Mouse (Mus musculus) c-Kit-positive CD71-positive TER-119-positive erythroid progenitor cells, embryonic 14.5 days (primary cell): Measurements from ENCODE around the gene Ddah2.
A peak's percentile ranks its signal among the peaks of the same experiment; 100 is the strongest.

Source experiments
- DNase-seq: peaks from one replicate; pipeline ENCODE4 v3.0.0-alpha.2; 2013; ENCODE audit warnings: low spot score

Ddah2 gene

DNA sequence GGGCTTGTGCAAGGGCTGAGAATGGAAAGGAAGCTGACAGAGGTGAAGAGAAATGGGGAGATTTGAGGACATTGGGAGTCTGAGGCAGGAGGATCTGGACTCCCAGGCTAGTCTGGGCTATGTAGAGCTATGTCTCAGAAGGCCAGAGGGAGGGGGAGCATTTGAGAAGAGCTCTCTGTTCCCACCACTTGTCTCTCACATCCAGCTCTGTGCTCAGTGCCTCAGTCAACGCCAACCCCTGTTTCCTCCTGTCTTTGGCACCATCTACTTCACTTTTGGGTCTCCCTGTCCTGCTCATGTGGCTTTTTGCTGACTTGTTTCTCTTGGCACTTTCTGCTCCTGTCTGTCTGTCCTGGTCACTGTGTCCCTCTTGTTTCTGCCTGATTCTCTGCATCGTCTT lies 18.4 kb downstream of the Ddah2 start:
- DNase-seq: no peak

- DNase-seq: no peak
Measured at GRCm38 (mm10) chr17:35077786-35078233, 19.0 kb downstream of the Ddah2 start, which contains the start of gene Ly6g6d. Ly6g6d (minus strand) TSS chr17:35078065.

GRCm38 (mm10) chr17:35079778-35080177 lies 20.9 kb downstream of the Ddah2 start:
- DNase-seq: peak; percentile 80

- peak; percentile 45 for DNase-seq
Measured at GRCm38 (mm10) chr17:35080248-35080647, 21.4 kb downstream of the Ddah2 start.

DNA sequence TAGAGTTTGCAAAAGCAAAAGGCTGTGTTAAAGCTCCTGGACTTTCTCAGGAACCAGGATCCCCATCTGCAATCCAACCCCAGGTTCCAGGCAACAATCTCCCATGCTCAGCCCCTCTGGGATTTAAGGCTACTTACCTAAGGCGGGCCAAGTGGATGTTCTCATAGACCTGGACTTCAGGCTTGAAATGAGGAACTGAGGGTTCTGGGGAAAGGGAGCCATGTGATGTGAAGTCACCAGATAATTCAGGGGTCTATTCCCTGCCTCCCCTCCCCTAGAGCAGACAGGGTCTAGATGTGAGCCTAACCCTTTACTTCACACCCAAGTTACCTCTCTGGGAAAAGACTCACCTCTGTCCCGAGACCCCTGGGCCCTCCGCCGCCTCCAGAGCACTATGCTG lies 21.9 kb downstream of the Ddah2 start:
- DNase-seq: no peak

- DNase-seq: no peak
Measured at GRCm38 (mm10) chr17:35082841-35083576, 24.2 kb downstream of the Ddah2 start.

DNA sequence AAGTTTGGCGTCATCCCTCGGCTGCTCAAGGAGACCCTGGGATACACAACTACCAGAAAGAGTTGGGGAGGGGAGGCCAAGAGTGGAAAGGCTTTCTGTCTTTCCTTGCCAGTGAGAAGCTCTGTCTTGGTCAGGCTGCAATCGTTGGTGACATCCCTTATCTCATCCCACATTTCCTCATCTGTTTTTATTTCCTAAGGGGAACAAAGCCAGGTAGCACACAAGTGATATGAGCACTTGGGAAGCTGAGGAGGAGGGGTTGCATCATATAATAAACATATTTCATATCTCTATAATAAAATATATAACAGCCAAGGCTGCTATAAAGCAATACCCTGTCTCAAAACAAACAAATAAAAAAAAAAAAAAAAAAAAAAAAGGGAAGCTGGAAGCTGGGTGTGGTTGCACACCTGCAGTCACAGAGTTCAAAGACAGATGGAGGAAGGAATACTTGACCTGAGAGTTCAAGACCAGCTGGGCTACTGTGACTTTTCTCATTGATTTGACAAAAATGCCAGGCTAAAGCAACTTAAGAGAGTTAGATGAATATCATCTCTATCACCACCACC lies 25.2 kb downstream of the Ddah2 start:
- DNase-seq: no peak

GRCm38 (mm10) chr17:35085208-35085865 lies 26.5 kb downstream of the Ddah2 start, which contains the start of gene Ly6g6f:
Ly6g6f (minus strand) TSS chr17:35085610.
- no peak for DNase-seq

GRCm38 (mm10) chr17:35088151-35088550 lies 29.3 kb downstream of the Ddah2 start:
- no peak for DNase-seq

- peak; percentile 90 for DNase-seq
Measured at GRCm38 (mm10) chr17:35088825-35089644, 30.2 kb downstream of the Ddah2 start, which contains the start of gene Abhd16a. Abhd16a (plus strand) TSS chr17:35089263.

GRCm38 (mm10) chr17:35090166-35090932 lies 31.5 kb downstream of the Ddah2 start:
- DNase-seq: peak; percentile 67

DNA sequence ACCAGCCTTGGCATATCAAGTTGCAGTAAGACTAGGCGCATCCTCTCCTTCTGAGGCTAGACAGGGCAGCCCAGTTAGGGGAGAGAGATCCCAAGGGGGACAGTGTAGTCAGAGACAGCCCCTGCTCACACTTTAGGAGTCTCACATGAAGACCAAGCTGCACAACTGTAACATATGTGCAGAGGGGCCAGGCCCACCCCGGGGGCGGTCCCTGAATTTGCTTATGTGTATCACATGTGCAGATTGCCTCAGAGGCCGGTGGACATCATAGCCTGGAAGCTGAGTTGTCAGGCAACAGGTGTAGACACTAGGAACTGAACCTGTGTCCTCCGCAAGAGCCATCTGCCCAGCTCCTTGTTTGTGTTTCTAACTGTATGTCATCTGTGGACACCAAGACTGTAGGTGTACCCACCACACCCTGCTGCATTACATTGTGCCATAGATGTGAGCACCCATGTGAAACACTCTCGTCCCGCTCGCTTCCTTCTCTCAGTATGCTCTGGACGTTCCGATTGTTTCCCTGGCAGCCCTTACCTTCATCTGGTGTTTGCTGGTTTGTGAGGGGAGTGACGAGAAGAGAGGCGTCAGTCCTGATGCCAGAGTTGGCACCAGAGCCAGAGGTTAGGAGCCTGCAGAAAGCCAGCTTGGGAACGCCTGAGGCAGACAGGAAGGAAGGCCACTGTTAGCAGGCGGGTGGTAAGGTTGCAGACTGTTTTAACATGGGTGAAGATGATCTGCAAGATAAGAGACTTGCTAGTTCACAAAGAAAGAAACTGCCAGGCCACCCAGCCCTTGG lies 33.8 kb downstream of the Ddah2 start:
- DNase-seq: no peak

DNA sequence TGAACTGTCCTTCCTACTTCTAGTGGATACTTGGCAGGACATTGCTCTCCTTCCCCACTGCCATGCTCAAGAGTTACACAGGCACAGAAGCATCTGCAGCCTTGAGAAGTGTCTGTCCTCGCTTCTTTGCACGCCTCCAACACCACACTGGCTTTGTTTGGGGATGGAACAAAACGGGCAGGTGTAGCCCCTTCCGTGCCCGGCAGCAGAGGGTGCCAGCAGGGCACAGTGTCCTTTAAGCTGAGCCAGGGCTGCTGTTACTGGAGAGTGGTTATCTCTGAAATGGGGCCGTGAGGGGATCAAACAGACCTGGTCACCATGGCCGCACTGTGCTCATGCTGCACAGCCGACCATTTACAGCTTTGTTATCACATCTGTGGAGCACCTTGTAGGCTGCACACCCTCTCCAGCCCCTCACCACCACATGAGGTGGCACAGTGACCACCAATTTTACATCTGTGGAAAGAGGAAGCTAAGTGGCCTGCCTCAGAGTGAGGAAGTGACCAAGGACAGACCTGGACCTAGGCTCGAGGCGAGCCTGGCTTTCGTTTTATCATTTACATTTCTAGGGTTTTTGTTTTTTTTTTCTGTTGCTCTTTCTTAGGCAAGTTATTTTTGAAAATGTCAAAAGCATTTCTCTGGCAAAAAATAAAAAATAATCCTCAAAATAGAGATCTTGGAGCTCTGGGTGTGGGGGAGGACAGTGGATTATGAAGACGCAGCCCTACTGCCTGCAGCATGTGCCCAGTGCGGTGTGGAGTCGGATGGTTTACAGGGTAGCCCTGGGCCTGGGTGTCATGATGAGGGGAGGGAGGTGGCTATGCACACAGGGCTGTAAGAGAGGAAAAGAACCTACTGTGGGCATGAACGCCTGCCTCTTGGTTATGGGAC lies 35.9 kb downstream of the Ddah2 start:
- no peak for DNase-seq

DNA sequence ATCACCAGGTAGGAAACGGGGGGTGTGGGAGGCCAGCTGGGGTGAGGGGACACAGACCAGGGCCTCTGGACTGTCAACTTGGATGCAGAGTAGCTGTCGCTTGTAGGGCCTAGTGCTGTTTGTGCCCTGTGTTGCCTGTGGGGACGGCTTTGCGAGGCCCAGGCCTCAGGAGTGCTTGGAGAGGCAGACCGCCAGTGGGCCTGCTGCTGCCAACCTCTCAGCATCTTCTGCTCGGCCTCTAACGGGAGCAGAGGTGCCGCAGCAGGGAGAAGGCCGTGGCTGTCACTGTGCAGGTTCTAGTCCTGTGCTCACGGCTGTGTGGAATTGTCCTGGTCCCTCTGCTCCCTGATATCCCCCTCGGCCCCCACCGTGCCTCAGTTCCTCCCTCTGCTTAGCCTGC lies 37.8 kb downstream of the Ddah2 start:
- no peak for DNase-seq

DNA sequence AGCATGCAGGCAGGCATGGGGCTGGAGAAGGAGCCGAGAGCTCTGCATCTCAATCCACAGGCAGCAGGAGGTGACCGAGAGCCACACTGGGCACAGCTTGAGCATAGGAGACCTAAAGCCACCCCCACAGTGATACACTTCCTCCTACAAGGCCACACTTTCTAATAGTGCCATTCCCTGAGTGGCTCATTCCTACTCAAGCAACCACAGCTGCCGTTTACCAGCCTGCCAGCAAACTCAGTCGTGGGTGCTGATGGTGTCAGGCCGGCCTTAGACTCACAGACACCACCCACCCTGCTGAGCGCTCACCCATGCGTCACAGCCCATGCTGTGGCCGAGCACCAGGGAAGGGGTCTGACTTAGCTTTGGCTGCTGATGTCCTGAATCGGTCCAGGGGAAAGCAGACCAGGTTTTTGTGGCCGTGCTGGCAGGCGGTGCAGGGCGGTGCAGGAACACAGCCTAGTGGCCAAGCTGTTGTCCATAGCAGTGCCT lies 38.4 kb downstream of the Ddah2 start:
- DNase-seq: no peak

GRCm38 (mm10) chr17:35100196-35100765 lies 41.4 kb downstream of the Ddah2 start:
- no peak for DNase-seq

- DNase-seq: no peak
Measured at GRCm38 (mm10) chr17:35101161-35101560, 42.3 kb downstream of the Ddah2 start.

- DNase-seq: no peak
Measured at GRCm38 (mm10) chr17:35102299-35102698, 43.5 kb downstream of the Ddah2 start.

DNA sequence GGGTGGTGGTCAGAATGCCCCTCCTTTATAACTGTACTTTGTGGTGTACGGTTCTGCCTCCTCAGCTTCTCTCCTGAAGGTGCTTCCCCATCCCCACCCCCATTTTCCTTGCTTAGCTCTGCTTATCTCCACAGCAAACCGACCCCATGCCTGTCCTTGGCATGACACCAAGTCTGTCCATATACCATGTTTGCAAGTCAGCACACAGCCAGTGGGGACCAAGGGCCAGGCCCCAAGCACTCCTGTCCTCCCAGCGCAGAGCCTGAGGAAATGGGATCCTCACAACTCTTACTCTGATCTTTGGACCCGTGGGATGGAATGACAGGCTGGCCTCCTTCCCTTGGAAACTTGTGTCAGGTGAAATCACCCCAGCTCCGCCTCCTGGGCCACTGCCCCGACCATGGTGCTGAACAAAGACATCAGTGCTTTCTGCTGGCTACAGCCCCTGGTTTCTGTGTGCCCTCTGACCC lies 44.4 kb downstream of the Ddah2 start:
- DNase-seq: no peak
